Mouse (Mus musculus) midbrain, embryonic 15.5 days (tissue): ENCODE data around the gene Itga6. TPM values are rescaled to one million over a fixed set of nuclear protein-coding genes. Genes with fewer than 3 reads are reported as not detected.

Experiments
- ATAC-seq: fragments of 200-750 bp; cut with Nextera tagmentation; replicated peaks from 2 replicates; pipeline ENCODE4 v1.8.0; 2017; ENCODE audit warnings: moderate TSS enrichment
- H3K27ac ChIP-seq: fragments of 300-500 bp; sonication (generic); 2 replicates; pipeline ENCODE4 v1.5.1; 2015; ENCODE audit warnings: mild to moderate bottlenecking, inconsistent platforms
- H3K27me3 ChIP-seq: fragments of 300-500 bp; sonication (generic); replicated peaks from 2 replicates; pipeline ENCODE4 v1.6.1; 2015; ENCODE audit warnings: inconsistent platforms
- H3K36me3 ChIP-seq: fragments of 300-500 bp; sonication (generic); replicated peaks from 2 replicates; pipeline ENCODE4 v1.6.1; 2015; ENCODE audit warnings: inconsistent platforms
- H3K4me1 ChIP-seq: fragments of 300-500 bp; sonication (generic); 2 replicates; pipeline ENCODE4 v1.6.1; 2015; ENCODE audit warnings: inconsistent platforms
- H3K4me2 ChIP-seq: fragments of 300-500 bp; sonication (generic); 2 replicates; pipeline ENCODE4 v1.6.1; 2015; ENCODE audit warnings: inconsistent platforms, mild to moderate bottlenecking, moderate library complexity
- H3K4me3 ChIP-seq: fragments of 300-500 bp; sonication (generic); 2 replicates; pipeline ENCODE4 v1.5.1; 2015; ENCODE audit warnings: mild to moderate bottlenecking, inconsistent platforms
- H3K9ac ChIP-seq: fragments of 300-500 bp; sonication (generic); 2 replicates; pipeline ENCODE4 v1.6.1; 2015; ENCODE audit warnings: mild to moderate bottlenecking, inconsistent platforms
- H3K9me3 ChIP-seq: fragments of 300-500 bp; sonication (generic); 2 replicates; pipeline ENCODE4 v1.6.1; 2016; ENCODE audit warnings: inconsistent platforms
- WGBS: fragments of 180-500 bp; shearing (Covaris S2); methylation state at CpG from one replicate; pipeline ENCODE4 v1.1.7; 2015; ENCODE audit warnings: mixed read lengths; 5-methylcytosine and 5-hydroxymethylcytosine counted together
- polyA plus RNA-seq: library from polyadenylated mRNA; unstranded; fragments of >200 nt; fragmentation: Nextera tagmentation; extraction: Ambion mirVana; gene quantifications from 2 replicates; pipeline ENCODE4 v1.2.1, GENCODE M21; 2015

Itga6 gene
- polyA plus RNA-seq, 1 experiment from 2014 or later: 19.2 TPM

GRCm38 (mm10) chr2:71755748-71756147 is 10.3 kb downstream of the Itga6 start:
- WGBS: 94% methylated on average over 4 of the region's 4 CpGs
- no peak for ATAC-seq

GRCm38 (mm10) chr2:71757098-71757497 is 11.7 kb downstream of the Itga6 start:
- ATAC-seq: no peak
- Histone ChIP-seq H3K9ac (no peak overlapping the region), H3K27ac (no peak overlapping the region), H3K36me3 (no peaks in the 10 kb centered on the region), H3K4me3 (no peak overlapping the region), H3K27me3 (no peaks in the 10 kb centered on the region), H3K9me3 (no peaks in the 10 kb centered on the region), H3K4me2 (no peak overlapping the region), H3K4me1 (0 out of 2 replicates have a peak, but pooled peaks cover 3% of the 10 kb centered on the region)
- WGBS: 76% methylated on average over 5 of the region's 5 CpGs

More at GRCm38 (mm10) chr2:71755748-71756147, 10.3 kb downstream of the Itga6 start:
- H3K9me3 ChIP-seq: no peaks in the 10 kb centered on the region
- H3K4me2 ChIP-seq: no peak overlapping the region
- H3K9ac ChIP-seq: no peak overlapping the region
- H3K27ac ChIP-seq: no peak overlapping the region
- no peak overlapping the region for H3K4me3 ChIP-seq
- H3K4me1 ChIP-seq: 0 out of 2 replicates have a peak, but pooled peaks cover 3% of the 10 kb centered on the region
- no peaks in the 10 kb centered on the region for H3K36me3 ChIP-seq
- H3K27me3 ChIP-seq: no peaks in the 10 kb centered on the region

DNA sequence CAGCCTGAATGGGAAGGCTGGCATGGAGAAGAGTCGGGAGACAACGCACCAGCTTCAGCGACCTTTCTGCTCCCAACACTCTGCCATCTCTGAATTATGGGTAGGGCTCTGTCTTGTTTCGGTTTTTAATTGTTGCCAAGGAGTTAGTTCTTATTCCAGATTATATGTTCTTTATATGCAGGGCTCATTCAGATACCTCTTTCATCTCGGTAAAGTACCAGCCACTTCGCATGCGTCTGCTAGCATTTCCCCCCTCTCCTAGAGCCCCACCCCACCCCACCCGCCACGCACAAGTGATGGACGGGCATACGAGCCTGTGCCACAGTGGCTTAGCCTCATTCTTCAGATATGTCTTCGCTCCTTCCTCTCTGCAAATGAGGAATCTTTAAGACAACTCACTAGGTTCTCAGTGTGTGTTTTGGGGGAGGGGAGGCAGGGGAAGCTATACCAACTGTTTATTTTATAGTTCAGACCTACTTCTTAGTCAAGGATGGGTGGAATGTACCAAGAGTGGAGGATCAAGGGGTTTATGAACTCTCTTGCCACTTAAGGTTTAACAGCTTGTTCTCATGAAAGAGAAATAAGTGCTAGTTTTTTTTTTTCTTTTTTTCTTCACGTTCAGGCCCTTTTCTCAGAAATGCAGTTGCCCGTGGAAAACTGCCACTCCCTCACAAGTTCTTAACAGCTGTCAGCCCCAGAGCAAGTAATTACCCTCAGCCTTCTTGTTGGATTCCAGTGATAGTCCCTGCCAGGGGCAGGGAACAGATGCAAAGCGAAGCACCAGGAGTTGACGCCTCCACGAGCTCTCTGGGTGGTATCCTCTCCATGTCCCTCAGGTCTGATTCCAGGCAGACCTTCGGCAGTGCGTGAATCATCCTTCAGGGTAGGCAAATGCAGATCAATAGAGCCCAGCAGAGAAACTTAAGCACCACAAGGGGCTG is 13.4 kb downstream of the Itga6 start:
- Histone ChIP-seq H3K27ac (no peak overlapping the region), H3K9me3 (no peaks in the 10 kb centered on the region), H3K9ac (no peak overlapping the region), H3K36me3 (no peaks in the 10 kb centered on the region), H3K4me3 (no peak overlapping the region), H3K4me2 (no peak overlapping the region), H3K4me1 (0 out of 2 replicates have a peak, but pooled peaks cover 3% of the 10 kb centered on the region), H3K27me3 (no peaks in the 10 kb centered on the region)
- WGBS: 54% methylated on average over 19 of the region's 19 CpGs
- ATAC-seq: no peak

GRCm38 (mm10) chr2:71760091-71760490 is 14.7 kb downstream of the Itga6 start:
- no peaks in the 10 kb centered on the region for H3K36me3 ChIP-seq
- H3K9me3 ChIP-seq: no peaks in the 10 kb centered on the region
- H3K4me2 ChIP-seq: no peak overlapping the region
- no peak overlapping the region for H3K9ac ChIP-seq
- no peaks in the 10 kb centered on the region for H3K27me3 ChIP-seq
- no peak overlapping the region for H3K27ac ChIP-seq
- H3K4me1 ChIP-seq: 0 out of 2 replicates have a peak, but pooled peaks cover 3% of the 10 kb centered on the region
- 62% methylated on average over 4 of the region's 4 CpGs for WGBS
- ATAC-seq: no peak
- H3K4me3 ChIP-seq: no peak overlapping the region

GRCm38 (mm10) chr2:71761081-71761480 is 15.7 kb downstream of the Itga6 start:
- Histone ChIP-seq H3K9ac (no peak overlapping the region), H3K9me3 (no peaks in the 10 kb centered on the region), H3K4me2 (no peak overlapping the region), H3K27me3 (no peaks in the 10 kb centered on the region), H3K27ac (no peak overlapping the region), H3K36me3 (no peaks in the 10 kb centered on the region), H3K4me1 (0 out of 2 replicates have a peak, but pooled peaks cover 3% of the 10 kb centered on the region), H3K4me3 (no peak overlapping the region)
- no peak for ATAC-seq
- 96% methylated on average over 9 of the region's 9 CpGs for WGBS

DNA sequence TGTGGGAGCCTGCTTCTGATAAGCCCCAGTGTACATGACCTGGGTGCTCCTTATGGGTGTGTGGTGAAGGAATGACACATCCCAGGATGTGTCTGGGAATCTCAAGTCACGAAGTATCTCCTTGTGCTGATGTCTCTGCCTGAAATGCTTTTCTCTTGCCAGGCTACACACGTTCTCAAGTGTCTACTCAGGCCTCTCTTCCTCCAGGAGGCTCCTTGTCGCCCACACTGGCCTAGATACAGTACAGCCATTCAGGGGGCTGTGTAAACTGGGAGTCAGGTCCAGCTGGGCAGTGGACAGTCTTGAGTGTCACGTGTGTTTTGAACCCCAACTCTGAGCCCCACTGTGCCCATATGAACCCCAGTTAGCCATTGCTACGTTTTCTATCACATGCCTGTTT is 19.1 kb downstream of the Itga6 start:
- Histone ChIP-seq H3K4me3 (no peak overlapping the region), H3K9me3 (no peaks in the 10 kb centered on the region), H3K27me3 (no peaks in the 10 kb centered on the region), H3K4me2 (no peak overlapping the region), H3K9ac (no peak overlapping the region), H3K27ac (no peak overlapping the region), H3K36me3 (no peaks in the 10 kb centered on the region), H3K4me1 (no peaks in the 10 kb centered on the region)
- 82% methylated on average over 5 of the region's 5 CpGs for WGBS
- no peak for ATAC-seq

- H3K4me1 ChIP-seq: no peaks in the 10 kb centered on the region
- 84% methylated on average over 3 of the region's 3 CpGs for WGBS
Observed at GRCm38 (mm10) chr2:71764961-71765735, 19.7 kb downstream of the Itga6 start.

DNA sequence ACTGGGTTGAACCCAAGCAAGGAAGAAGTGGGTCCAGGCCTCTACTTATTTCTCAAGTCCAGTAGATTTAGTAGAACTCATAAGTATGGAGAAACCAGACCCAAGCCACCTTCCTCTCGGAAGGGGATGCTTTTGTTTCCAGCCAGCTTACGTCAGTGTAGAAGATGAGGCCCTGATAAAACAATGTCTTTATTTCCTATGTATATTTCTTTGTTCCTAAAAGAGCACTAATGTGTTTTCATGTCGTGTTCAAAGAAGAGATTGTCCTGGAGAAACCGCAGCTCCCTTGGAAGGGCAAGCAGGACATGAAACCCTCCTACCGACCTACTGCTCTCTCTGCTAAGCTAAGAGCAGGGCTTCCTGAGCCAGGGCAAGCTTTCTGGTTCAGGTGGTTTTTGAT is 20.6 kb downstream of the Itga6 start:
- H3K4me3 ChIP-seq: no peak overlapping the region
- H3K4me1 ChIP-seq: no peaks in the 10 kb centered on the region
- H3K36me3 ChIP-seq: no peaks in the 10 kb centered on the region
- no peak overlapping the region for H3K27ac ChIP-seq
- ATAC-seq: no peak
- no peaks in the 10 kb centered on the region for H3K9me3 ChIP-seq
- H3K27me3 ChIP-seq: no peaks in the 10 kb centered on the region
- no peak overlapping the region for H3K4me2 ChIP-seq
- H3K9ac ChIP-seq: no peak overlapping the region
- WGBS: 87% methylated on average over 5 of the region's 5 CpGs

More at GRCm38 (mm10) chr2:71764961-71765735, 19.7 kb downstream of the Itga6 start:
- H3K4me3 ChIP-seq: no peak overlapping the region
- no peak overlapping the region for H3K27ac ChIP-seq
- no peaks in the 10 kb centered on the region for H3K9me3 ChIP-seq
- no peaks in the 10 kb centered on the region for H3K27me3 ChIP-seq
- no peak overlapping the region for H3K4me2 ChIP-seq
- no peak for ATAC-seq
- no peaks in the 10 kb centered on the region for H3K36me3 ChIP-seq
- H3K9ac ChIP-seq: no peak overlapping the region

DNA sequence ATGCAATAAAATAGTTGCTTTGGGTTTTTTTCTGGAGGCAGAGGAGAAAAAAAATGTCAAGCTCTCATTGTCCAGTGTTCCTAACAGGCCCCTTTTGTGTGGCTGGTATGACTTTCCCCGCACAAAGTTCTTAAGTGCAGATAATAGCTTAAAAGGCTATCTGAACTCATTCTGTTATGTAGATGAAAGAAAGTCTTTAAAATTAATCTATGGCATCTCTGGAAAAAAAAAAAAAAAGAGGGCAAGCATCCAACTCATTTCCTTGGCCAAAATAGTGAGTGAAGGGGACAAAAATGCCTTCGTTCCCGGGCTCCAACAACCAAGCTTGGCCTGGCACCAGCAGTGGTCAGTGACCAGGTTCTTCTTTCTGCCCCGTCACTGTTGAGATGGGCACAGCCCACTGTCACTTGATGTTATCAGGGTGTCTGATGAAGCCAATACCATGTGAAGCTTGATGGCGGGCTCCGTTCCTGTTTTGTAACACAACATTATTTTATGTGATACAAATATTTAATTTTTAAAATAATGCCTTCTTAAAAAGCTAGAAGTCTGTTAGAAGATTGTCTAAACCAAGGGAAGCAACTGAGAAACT is 21.7 kb downstream of the Itga6 start:
- no peaks in the 10 kb centered on the region for H3K36me3 ChIP-seq
- no peaks in the 10 kb centered on the region for H3K4me1 ChIP-seq
- 80% methylated on average over 6 of the region's 6 CpGs for WGBS
- H3K9ac ChIP-seq: no peak overlapping the region
- H3K9me3 ChIP-seq: no peaks in the 10 kb centered on the region
- no peak for ATAC-seq
- H3K27me3 ChIP-seq: no peaks in the 10 kb centered on the region
- no peak overlapping the region for H3K4me3 ChIP-seq
- no peak overlapping the region for H3K4me2 ChIP-seq
- no peak overlapping the region for H3K27ac ChIP-seq

- no peak overlapping the region for H3K4me3 ChIP-seq
- H3K9me3 ChIP-seq: no peaks in the 10 kb centered on the region
- no peak for ATAC-seq
- H3K27me3 ChIP-seq: no peaks in the 10 kb centered on the region
- H3K27ac ChIP-seq: no peak overlapping the region
- H3K4me1 ChIP-seq: peaks cover 8% of the 10 kb centered on the region
- H3K4me2 ChIP-seq: no peak overlapping the region
- H3K36me3 ChIP-seq: no peaks in the 10 kb centered on the region
- H3K9ac ChIP-seq: no peak overlapping the region
- WGBS: 84% methylated on average over 4 of the region's 4 CpGs
Observed at GRCm38 (mm10) chr2:71771762-71772161, 26.3 kb downstream of the Itga6 start.

DNA sequence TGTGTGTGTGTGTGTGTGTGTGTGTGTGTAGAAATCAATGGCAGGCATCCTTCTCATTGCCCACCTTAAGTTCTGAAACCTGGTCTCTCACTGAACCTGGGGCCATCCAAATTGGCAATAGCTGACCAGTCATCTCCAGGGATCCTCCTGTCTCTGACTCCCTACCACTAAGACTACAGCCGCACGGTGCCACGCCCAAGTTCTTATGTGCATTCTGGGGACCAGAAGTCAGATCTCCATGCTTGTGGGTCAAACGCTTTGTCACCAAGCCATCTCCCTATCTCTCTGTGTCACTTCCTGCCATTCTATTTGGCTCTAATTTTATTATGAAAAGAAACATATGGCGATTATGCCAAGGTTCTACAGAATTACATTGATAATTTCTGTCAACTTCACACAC is 28.3 kb downstream of the Itga6 start:
- no peak overlapping the region for H3K9ac ChIP-seq
- no peaks in the 10 kb centered on the region for H3K27me3 ChIP-seq
- H3K4me1 ChIP-seq: peaks cover 8% of the 10 kb centered on the region
- H3K36me3 ChIP-seq: no peaks in the 10 kb centered on the region
- no peak overlapping the region for H3K4me2 ChIP-seq
- no peak overlapping the region for H3K27ac ChIP-seq
- no peak for ATAC-seq
- WGBS: 93% methylated on average over 5 of the region's 5 CpGs
- H3K9me3 ChIP-seq: no peaks in the 10 kb centered on the region
- no peak overlapping the region for H3K4me3 ChIP-seq
